Mouse (Mus musculus) activated CD4-positive, CD25-positive, alpha-beta regulatory T cell, adult 4 months (primary cell): ENCODE measurements around the gene Pou2af1. TPM values are rescaled to one million over a fixed set of nuclear protein-coding genes. Genes with fewer than 3 reads are reported as not detected.

Source experiments
- ATAC-seq: one replicate; pipeline ENCODE4 v1.8.0; 2017
- polyA plus RNA-seq, 2 experiments: library from polyadenylated mRNA; unstranded; fragments of 100-300 nt; shearing (Covaris generic); gene quantifications; one replicate each; pipeline ENCODE4 v1.2.1; 2017

The Pou2af1 gene
- polyA plus RNA-seq, 2 experiments from 2014 or later = 5.2 to 6.6 TPM

DNA sequence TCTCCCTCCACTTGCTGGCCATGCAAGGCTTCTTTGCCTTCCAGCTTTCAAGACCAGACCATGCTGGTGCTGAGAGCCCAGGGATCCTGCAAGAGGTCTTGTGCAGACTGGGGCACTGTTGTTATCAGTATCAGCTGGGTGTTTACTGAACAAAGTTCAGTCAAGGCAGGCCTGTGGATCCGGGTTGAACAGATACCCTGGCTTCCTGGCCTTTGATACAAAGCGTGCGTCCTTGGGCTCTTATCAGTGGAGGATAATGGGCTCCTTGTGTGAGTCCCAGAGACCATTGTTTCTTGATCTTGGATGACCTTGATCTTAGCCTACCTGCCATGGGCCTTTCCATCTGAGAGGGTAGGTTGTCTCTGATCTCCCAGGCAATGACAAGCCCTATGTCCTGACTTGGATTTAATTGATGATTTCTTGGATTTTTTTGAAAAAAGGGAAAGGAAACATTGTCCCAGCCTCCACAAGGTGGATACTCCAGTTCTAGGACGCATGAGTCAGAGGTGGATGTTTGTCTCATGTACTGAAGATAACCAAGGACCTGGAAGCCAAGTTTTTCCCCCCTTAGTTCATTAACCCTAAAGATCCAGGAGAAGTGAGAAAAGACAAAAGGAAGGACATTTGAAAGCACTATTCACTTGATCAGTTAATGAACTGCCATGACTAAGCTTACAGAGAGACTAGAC lies 17.3 kb downstream of the Pou2af1 start:
- ATAC-seq = no peak

DNA sequence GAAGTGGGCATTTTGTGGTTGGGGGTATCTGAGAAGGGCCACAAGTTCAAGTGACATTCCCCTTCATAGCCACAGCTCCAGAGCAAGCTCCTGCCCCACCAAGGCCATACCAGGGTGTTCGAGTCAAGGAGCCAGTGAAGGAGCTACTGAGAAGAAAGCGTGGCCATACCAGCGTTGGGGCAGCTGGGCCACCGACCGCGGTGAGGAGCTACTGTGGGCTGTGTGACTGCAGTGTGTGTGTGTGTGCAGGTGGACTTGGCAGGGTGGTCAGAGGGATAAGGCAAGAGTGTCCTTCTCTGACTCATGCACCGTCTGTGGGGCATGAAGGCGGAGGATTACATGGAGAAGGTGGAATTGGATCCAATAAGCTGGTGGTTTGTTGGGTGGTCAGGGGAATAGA lies 18.7 kb downstream of the Pou2af1 start:
- ATAC-seq = no peak

DNA sequence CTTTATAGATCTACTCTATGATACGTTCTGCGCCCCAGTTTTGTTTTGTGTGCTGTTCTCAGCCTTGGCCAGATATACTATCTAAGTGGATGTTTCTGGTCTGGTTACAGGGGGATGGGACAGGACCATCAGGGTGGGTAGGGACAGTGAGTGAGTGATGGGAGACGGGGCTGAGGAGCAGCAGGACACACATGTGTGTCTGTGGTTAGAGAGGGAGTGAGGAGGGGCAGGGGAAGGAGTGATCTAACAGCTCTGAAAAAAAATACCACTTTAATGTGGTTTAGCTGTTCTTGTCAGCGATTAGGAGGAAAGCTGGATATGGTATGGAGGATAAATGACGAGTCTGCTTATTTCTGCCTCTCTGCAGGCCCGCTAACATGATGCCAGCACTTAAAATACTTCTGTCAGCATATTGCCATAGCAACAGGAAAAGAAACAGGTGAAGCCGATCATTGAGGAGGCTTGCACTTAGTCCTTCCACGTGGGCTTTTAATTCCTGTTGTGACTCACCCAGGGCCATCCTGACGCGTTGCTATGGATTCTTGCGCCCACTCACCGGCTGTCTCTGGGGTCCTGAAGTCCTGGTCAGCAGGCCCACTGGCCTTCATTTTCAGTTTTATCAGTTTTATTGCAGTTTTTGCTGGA lies 25.4 kb downstream of the Pou2af1 start:
- peak; percentile 57 for ATAC-seq

DNA sequence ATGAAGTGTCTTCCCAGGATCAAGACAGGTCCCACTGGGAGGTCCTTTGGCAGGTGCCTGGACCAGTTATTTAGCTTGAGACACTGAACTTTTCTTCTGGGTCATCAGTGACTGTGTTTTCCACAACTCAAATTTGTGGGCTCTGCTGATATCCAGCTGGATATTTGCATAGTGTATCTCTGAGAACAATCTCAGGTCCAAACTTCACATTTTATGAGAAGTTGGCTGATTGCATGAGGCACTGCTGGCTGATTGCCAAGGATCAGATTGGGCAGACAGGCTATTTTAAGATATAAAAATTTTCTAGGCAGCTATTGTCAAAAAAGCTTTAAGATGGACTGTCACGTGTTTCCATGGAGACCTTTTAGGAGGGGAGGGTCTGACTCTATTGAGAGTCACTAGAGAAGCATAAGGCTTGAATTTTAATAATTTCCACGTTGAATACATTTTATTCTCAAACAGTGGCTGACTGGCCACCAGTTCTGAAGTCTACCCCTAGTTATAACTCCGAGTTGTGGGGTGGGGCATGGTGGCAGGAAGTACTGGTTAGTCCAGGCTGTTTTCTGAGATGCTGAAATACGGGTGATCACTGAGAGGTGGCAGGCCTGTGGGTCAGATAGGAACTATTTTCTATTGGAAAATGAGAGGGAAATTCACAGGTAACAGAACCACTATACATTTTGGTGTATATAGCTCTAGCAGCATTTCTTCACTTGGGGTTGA lies 43.4 kb downstream of the Pou2af1 start:
- ATAC-seq = no peak

DNA sequence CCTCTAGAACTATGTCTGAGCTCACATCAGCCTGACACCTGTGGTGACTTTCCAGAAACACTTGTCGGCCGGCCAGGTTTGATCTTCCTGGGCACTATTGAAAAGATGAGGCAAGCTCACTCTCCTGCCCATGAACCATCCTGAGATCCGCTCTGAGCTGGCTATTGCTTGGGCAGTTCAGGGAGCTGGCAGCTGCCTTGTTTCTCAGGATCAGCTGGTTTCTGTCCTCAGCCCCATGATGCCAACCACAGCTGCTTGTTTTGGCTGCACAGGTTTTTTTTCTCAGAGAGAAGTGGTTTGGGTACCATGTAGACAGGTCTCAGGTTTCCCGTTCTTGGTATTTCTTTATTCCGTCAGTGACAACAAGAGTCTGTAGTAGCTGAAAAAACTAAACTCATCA lies 44.9 kb downstream of the Pou2af1 start:
- ATAC-seq = no peak

DNA sequence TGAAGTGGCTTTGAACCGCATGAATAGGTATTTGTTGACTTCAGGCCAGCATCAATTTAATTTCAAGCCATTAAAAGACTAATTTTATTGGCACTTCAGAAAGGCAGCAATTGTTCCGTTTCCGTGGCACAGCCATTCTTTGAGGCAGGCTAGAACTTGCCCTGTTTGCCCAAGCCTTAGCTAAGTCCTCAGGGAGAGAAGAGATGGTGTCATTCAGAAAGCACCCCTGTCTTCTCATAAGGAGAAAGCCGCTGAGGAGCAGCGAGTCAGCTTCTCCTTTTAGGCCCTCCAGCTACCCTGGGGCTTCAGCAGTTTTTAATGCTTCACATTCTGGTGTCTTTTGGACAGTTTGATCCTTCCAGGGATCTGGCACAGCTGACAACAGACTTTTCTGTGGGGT lies 55.3 kb downstream of the Pou2af1 start:
- no peak for ATAC-seq

DNA sequence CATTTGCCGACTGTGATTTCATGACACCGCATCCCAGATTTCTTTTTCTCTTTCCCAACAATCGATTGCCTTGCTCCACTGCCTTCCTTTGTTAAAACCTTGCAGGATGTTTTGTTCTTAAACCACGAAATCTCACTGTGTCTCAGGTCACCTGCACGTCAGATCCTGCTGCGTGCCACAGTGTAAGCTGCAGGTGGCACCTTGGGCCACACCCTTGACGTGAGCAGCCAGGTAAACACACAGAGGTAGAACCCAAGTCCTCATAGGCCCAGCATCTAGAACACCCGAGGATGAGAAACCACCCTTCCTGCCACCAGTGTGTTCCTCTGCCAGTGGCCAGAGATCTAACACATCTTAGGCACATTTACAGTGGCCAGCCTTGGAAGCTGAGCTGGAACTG lies 57.6 kb downstream of the Pou2af1 start:
- ATAC-seq = no peak

DNA sequence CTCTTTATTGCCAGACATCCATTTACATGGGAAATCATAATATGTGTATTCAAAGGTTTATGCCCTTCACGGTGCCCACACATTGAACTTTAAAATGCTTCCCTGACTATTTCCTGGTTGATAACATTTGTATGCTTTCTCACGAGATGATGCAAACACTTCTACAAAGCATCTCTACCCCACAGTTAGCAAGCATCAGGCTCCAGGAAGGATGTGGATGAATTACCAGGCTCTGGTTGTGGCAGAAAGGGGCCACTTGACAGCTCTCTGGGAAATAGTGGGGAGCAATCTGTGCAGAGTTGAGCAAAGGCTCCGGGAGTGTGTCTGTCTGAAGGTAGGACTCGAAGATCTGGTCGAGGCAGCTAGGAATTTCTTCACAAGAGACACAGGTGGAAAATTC lies 58.6 kb downstream of the Pou2af1 start:
- no peak for ATAC-seq

DNA sequence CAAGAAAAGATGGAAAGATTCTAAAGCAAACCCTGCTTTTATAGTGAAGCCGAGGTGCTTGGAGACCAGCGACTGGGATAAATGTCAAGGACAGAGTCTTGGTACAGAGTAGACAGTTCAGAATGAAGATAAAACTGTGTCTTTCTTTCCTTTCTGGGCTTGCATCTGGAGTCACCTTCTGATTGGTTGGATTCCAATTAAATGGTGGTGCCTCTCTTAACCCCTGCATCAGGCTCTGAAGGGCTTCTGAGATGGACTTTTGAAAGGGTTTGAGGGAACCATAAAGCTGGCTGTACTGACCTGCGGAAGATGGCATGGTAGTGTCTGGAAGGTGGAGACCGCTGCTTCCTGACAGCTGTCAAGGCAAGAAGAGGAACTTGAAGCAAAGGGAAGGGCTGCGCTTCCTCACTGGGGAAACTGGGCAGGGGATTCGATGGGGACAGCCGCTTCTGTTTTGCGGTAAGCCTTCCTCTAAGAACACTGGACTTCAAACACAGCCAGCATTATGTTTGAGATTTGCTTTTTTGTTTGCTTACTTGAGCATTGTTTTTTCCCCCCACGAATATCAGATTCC lies 60.2 kb downstream of the Pou2af1 start:
- no peak for ATAC-seq

DNA sequence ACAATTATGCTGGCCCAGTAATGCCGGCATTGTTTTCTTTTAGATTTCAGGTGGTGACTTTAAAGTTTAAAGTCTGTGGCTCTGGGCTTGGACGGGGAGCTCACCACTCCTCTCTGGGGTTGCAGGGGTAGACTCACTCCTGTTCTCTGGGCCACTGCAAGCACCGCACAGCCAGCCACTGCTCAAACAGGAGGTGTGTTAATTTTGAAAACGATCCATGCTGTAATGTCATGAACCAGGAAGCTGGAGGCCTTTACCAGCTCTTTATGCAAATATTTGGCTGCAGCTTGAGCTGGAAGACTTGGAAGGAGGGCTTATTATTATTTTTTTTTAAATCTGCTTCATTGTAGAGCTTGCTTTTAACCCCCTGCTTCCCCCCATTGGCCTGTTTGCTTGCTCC lies 61.2 kb downstream of the Pou2af1 start:
- no peak for ATAC-seq

DNA sequence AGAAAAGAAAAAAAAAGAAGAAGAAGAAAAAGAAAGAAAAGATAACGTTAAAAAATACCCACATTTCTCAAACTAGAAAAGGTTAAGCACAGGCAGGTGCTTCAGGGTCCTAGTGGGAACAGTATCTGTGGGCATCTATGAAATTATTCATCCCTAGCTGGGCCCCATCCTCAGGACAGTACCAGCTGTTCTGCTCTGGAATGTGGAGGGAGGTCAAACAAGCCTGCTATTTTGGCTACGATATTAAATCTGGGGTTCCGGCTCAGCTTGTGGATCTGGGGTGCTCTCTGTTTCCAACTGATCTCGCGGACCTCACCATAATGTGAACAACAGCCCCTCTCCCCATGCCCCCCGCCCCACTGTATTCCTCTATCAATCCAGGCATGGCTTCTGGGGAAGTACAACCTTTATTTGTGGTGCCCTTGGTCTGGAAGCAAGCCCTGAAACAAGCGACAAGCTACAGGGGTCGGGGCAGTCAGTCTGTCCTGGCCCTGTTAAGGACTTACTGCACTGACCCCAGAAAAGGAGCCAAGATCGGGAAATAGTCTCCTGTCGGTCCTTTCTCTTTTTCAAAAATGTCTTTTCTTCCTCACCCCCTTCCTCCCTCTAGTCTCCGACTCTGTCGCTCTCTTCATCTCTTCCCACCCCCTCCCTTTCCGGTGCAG lies 64.5 kb downstream of the Pou2af1 start:
- ATAC-seq = no peak

DNA sequence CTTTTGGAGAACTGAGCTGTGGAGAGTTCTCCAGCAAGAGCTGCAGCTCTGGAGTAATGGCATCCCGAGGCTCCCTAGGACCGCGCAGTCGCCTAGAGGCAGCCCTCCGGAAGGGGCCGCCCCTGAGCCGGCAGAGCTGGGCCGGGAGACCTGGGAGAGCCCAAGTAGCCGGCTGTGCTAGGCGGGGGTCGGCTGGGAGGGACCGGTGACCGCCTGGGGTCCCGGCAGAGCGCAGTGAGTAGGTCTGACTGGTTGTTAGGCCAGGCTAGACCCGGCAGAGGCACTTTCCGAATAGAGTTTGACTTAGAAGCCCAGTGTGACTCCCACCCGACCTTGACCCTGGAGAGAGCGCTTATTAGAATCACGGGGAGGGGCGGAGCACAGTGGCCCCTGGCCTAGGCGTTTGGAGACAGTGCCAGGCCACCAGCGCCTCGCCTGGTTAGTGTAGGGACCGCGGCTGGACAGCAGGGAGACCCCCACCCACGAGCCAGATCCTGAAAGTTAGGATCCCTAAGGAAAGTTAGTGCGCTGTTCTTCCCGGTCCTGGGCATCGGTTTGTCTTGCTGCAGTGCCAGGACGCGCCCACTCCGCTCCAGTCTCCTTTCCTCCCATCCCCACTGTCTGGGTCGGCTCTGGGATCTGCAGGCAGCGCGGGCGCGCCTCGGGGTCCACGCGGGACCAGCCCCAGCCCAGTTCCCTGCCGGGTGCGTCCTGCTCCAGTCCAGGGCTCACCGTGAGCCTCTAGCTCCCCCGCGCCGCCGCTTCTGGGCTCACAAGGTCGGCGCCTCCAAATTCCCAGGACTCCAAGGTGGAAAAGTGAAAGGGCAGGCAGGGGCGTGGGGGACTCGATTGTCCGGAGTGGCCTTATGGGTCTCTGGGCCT lies 65.2 kb downstream of the Pou2af1 start, which contains the start of gene Colca2:
TSS of gene Colca2 (minus strand) at position 70 of the 882 bp plus-strand sequence.
- peak; percentile 43 for ATAC-seq

DNA sequence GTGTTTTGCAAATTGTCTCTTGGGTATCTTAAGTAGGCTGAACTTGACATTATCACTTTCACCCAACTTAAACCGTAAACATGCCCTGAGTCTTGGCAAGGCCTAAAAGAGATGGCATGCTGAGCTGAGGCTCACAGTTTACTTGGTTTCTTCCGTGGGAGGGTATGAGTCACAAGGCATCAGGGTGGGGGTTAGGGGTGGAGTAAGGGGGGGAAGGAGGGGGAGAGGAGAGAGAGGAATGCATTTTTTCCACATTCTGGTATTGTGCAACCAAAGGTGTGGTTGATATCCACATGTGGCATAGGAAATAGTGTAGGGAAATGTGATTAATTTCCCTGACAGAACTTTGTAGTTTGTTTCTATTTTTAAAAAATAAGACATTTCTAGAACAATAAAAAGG lies 72.6 kb downstream of the Pou2af1 start:
- ATAC-seq = no peak

Other genes with a start within 250 kb of the Pou2af1 start
- gene Sik2, start 204.6 kb upstream of the Pou2af1 start, polyA plus RNA-seq = 10 to 100 TPM; 14.4 to 18.7 TPM
- not detected for gene Btg4, start 152.8 kb upstream of the Pou2af1 start, polyA plus RNA-seq
- gene Layn, start 136.6 kb upstream of the Pou2af1 start, polyA plus RNA-seq = not detected
- gene 4833427G06Rik, start 111.6 kb upstream of the Pou2af1 start, polyA plus RNA-seq = not detected
- not detected for gene Gm32742, start 48.2 kb upstream of the Pou2af1 start, polyA plus RNA-seq
- not detected for gene Colca2, start 64.9 kb downstream of the Pou2af1 start, polyA plus RNA-seq
- gene 1810046K07Rik, start 115.2 kb downstream of the Pou2af1 start, polyA plus RNA-seq = not detected